Mouse (Mus musculus): Measurements from ENCODE around the gene Igfl3.

Igfl3 gene

GRCm38 (mm10) chr7:18176194-18176593, at the start of gene Igfl3:
Igfl3 (plus strand) TSS chr7:18176494.
- DNase-seq, result no peak

- peak; percentile 2 to 51 for DNase-seq
These were observed 34.6 kb downstream of the Igfl3 start for GRCm38 (mm10) chr7:18210938-18211337.

- no peak for DNase-seq
These were observed 38.4 kb downstream of the Igfl3 start for GRCm38 (mm10) chr7:18214699-18215098.

Data from kidney, adult 8-10 months (tissue).